Mouse (Mus musculus): ENCODE data around the gene Lrig1. TPM values are rescaled to one million over a fixed set of nuclear protein-coding genes. Genes with fewer than 3 reads are reported as not detected.
A peak's percentile ranks its signal among the peaks of the same experiment; 100 is the strongest.

Gene Lrig1
- total and polyA plus RNA-seq, 3 experiments, result 0.58 to 0.75 TPM; not detected in 1

DNA sequence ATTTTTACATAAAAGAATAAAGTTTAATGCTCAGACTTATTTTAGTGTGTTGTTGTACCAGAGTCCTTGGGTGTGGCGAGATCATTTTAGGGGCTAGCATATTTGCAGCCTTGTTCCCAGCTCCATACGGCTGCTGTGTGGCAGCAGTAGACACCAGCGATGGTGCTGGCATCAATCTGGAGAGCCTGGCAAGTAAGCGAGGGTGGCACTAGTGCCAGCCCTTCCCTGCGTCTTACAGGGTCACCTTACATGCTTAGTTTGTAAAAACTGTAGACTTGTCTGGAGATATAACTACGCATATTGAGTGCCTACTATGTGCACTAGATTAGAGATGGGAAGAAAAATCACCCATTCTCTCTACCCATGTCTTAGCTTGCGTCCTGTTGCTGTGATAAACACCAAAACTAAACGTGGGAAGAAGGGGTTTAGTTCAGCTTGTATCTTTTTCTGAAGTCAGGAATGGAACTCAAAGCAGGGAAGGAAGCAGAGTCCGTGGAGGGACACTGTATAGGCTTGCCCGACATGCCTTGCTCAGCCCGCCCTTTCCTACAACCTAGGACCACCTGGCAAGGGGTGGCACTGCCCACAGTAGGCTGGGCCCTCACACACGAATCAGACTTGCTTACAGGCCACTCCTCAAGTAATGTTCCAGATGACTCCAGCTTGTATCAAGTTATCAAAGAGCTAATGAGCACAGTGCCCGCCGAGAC lies 103.8 kb downstream of the Lrig1 start:
- H3K4me1 ChIP-seq (ENCODE audit: control insufficient read depth in 1 of 2, insufficient read depth in 2 of 2, low read length in 2 of 2), result no peaks in the 10 kb centered on the region
- H3K27ac ChIP-seq (ENCODE audit: control insufficient read depth, low read depth, low read length), result no peak overlapping the region
- H3K4me3 ChIP-seq (ENCODE audit: control insufficient read depth in 1 of 2, insufficient read depth in 1 of 2, low read depth in 2 of 2, low read length in 2 of 2), result no peak overlapping the region

DNA sequence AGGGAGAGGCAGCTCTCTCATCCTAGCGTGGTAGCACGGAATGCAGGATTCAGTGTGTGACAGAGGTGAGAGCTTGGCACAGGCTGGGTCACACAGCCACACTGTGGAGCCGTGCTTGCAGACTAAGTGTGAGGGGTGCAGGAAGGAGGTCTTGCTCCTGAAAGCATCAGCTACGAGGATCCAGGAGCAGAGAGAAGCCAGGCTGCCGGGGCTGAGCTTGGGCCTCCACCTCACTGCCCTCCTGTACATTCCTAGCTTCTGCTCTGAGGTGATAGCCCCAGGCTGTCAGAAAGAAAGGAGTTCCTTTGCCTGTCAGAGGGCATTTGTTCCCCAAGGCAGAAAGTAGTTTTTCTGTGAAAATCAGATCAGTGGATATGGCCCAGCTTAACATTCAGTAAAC lies 104.8 kb downstream of the Lrig1 start:
- no peak overlapping the region for H3K4me3 ChIP-seq (ENCODE audit: control insufficient read depth in 1 of 2, insufficient read depth in 1 of 2, low read depth in 2 of 2, low read length in 2 of 2)
- no peak for DNase-seq (ENCODE audit: low read depth, low spot score)
- no peaks in the 10 kb centered on the region for H3K79me2 ChIP-seq (ENCODE audit: control insufficient read depth, insufficient read depth, low read length, poor library complexity)
- no peaks in the 10 kb centered on the region for H3K4me1 ChIP-seq (ENCODE audit: control insufficient read depth in 1 of 2, insufficient read depth in 2 of 2, low read length in 2 of 2)
- H3K9ac ChIP-seq (ENCODE audit: control insufficient read depth, low read depth, low read length, poor library complexity, severe bottlenecking), result no peak overlapping the region
- H3K9me3 ChIP-seq (replicated peaks; ENCODE audit: insufficient read depth, low read length), result no peaks in the 10 kb centered on the region
- H3K27ac ChIP-seq (ENCODE audit: control insufficient read depth, low read depth, low read length), result no peak overlapping the region
- TF ChIP-seq MAFK (IDR thresholded peaks at IDR 0.05; ENCODE audit: borderline replicate concordance, low read depth, low read length) (no peak), CHD2 (IDR thresholded peaks at IDR 0.05; ENCODE audit: low read length) (no peak), TCF12 (IDR thresholded peaks at IDR 0.05; ENCODE audit: low read depth, low read length) (no peak), GATA1 (IDR thresholded peaks at IDR 0.05; ENCODE audit: low read depth, low read length) (no peak), ZKSCAN1 (IDR thresholded peaks at IDR 0.05; ENCODE audit: low read depth, low read length) (no peak), MAZ (IDR thresholded peaks at IDR 0.05; ENCODE audit: low read depth, low read length) (no peak), POLR2AphosphoS2 (IDR thresholded peaks at IDR 0.05; ENCODE audit: low read length) (no peak), POLR2AphosphoS5 (IDR thresholded peaks at IDR 0.05; ENCODE audit: borderline replicate concordance, low read depth, low read length) (no peak), ETS1 (IDR thresholded peaks at IDR 0.05; ENCODE audit: low read depth, low read length) (no peak), ELF1 (IDR thresholded peaks at IDR 0.05; ENCODE audit: low read depth, low read length) (no peak), USF2 (IDR thresholded peaks at IDR 0.05; ENCODE audit: borderline replicate concordance in 1 of 2, insufficient read depth in 1 of 2, low read depth in 1 of 2, low read length in 2 of 2) (no peak), NELFE (IDR thresholded peaks at IDR 0.05; ENCODE audit: low read depth, low read length) (no peak), ZC3H11A (IDR thresholded peaks at IDR 0.05; ENCODE audit: low read depth, low read length) (no peak), EP300 (IDR thresholded peaks at IDR 0.05; ENCODE audit: low read depth in 1 of 2, low read length in 2 of 2) (no peak), BHLHE40 (IDR thresholded peaks at IDR 0.05; ENCODE audit: borderline replicate concordance, low read depth, low read length) (no peak), RAD21 (IDR thresholded peaks at IDR 0.05; ENCODE audit: low read depth, low read length) (no peak), ZMIZ1 (IDR thresholded peaks at IDR 0.05; ENCODE audit: low read depth, low read length) (no peak), SIN3A (IDR thresholded peaks at IDR 0.05; ENCODE audit: low read length) (no peak)
- H3K27me3 ChIP-seq (ENCODE audit: control insufficient read depth in 1 of 2, insufficient read depth in 2 of 2, low read length in 2 of 2), result no peaks in the 10 kb centered on the region
- H3K36me3 ChIP-seq (ENCODE audit: control insufficient read depth in 1 of 2, insufficient read depth in 2 of 2, low read length in 2 of 2), result no peaks in the 10 kb centered on the region

More for the DNA sequence above, 103.8 kb downstream of the Lrig1 start:
- no peaks in the 10 kb centered on the region for H3K27me3 ChIP-seq (ENCODE audit: control insufficient read depth in 1 of 2, insufficient read depth in 2 of 2, low read length in 2 of 2)
- no peak for DNase-seq (ENCODE audit: low read depth, low spot score)
- TF ChIP-seq ZMIZ1 (IDR thresholded peaks at IDR 0.05; ENCODE audit: low read depth, low read length) (no peak), POLR2AphosphoS5 (IDR thresholded peaks at IDR 0.05; ENCODE audit: borderline replicate concordance, low read depth, low read length) (no peak), USF2 (IDR thresholded peaks at IDR 0.05; ENCODE audit: borderline replicate concordance in 1 of 2, insufficient read depth in 1 of 2, low read depth in 1 of 2, low read length in 2 of 2) (no peak), TAL1 (IDR thresholded peaks at IDR 0.05; ENCODE audit: low read length) (no peak), CTCF (IDR thresholded peaks at IDR 0.05 in 2 of 3, conservative IDR thresholded peaks at IDR 0.05 in 1 of 3; ENCODE audit: control insufficient read depth in 1 of 3, insufficient read depth in 1 of 3, low read depth in 2 of 3, low read length in 3 of 3, poor library complexity in 1 of 3, severe bottlenecking in 1 of 3) (no peak), ZKSCAN1 (IDR thresholded peaks at IDR 0.05; ENCODE audit: low read depth, low read length) (peak; percentile 20; the same call in 1 of the 2 replicates), POLR2AphosphoS2 (IDR thresholded peaks at IDR 0.05; ENCODE audit: low read length) (no peak)
- H3K9me3 ChIP-seq (replicated peaks; ENCODE audit: insufficient read depth, low read length), result no peaks in the 10 kb centered on the region
- no peak overlapping the region for H3K9ac ChIP-seq (ENCODE audit: control insufficient read depth, low read depth, low read length, poor library complexity, severe bottlenecking)
- H3K36me3 ChIP-seq (ENCODE audit: control insufficient read depth in 1 of 2, insufficient read depth in 2 of 2, low read length in 2 of 2), result no peaks in the 10 kb centered on the region
- no peaks in the 10 kb centered on the region for H3K79me2 ChIP-seq (ENCODE audit: control insufficient read depth, insufficient read depth, low read length, poor library complexity)
